Mouse (Mus musculus) retina, postnatal 1 day (tissue): ENCODE data around the gene Uhrf1bp1.
"Not testable (repeated sequence)": the region's sequence is repeated elsewhere in the genome, so short reads cannot be mapped to it uniquely, and the experiment has no call there.

Experiments used
- DNase-seq: peaks from one replicate; pipeline ENCODE4 v3.0.0-alpha.2; 2012

The Uhrf1bp1 gene

DNA sequence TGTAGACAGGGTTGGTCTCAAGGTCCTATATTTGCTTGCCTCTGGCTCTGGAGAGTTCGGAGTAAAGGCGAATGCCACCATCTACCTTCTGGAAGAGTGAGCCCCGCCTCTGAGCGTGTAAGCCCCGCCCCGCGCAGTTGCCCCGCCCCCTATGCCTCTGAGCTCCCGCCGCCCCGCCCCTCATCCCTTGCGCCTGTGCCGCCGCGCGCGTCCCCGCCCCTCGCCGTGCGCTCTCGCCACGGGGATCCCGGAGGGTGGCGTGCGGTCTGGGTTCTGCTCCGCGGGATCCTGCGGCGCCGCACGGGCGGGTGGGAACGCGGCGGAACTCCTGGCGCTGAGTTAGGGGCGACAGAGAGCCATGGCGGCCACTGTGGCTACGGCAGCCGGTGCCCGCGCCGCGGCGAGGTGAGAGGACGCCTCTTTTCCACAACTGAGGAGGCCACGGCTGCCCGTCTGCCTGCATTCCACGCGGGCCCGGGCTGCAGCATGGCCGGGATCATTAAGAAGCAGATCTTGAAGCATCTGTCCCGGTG is at the start of gene Uhrf1bp1:
Gene Uhrf1bp1 (plus strand): TSS at position 177 of the 533 bp plus-strand sequence.
- DNase-seq = peak; percentile 90

DNA sequence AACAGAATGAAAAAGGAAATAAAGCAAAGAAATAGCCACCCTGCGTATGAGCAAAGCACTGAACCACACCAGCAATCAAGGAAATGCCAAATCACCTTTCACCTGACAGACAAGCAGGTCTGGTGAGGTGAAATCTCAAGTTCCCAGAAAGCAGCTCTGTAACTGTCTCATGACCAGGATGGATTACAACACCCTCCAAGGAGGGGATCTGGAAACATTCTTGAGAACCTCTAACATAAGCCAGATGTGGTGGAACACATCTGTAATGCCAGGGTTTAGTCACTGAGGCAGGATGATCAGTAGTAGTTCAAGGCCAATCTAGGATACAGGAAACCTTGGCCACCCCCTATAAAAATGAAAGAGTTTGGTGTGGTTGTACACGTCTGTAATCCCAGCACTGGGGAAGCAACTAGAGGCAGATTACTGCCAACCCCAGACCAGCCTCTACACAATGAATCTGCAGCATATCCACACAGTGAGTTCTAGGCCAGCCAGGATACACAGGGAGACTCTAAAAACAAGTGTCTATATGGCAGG is 48.6 kb upstream of the Uhrf1bp1 start:
- no peak for DNase-seq

- no peak for DNase-seq
Observed at GRCm38 (mm10) chr17:27810569-27811331, 45.5 kb upstream of the Uhrf1bp1 start.

DNA sequence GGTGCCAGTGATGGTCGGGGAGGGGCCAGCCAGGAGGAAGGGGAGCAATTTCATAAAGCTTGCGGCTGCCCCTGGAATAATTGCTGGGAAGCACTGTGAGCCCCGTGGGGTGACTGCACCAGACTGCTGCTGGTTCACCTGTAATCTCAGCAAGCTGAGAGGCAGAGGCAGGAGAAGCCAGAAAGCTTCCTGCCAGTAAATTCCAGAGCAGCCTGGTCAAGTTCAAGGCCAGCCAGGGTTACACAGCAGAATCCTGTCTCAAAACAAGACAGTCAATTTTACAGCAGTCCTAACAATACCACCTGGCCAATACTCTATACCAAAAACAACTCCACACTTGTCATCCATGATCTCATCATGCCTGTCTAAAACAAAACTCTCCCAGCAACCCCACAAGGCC is 44.3 kb upstream of the Uhrf1bp1 start:
- DNase-seq = no peak

DNA sequence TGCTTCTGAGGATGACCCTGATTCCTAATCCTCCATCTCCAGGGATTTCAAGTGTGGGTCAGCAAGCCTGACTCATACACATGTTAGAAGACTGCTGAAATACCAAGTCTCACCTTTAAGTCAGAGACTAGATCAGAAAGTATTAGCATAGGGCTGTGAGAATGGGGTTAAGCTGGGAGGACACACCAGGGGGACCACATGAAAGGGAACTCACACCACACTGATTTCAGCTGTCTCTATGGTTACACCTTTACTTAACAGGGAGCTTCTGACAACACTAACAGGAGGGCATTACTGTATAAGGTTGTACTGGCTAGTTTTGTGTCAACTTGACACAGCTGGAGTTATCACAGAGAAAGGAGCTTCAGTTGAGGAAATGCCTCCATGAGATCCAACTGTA is 41.6 kb upstream of the Uhrf1bp1 start:
- DNase-seq = no peak

DNA sequence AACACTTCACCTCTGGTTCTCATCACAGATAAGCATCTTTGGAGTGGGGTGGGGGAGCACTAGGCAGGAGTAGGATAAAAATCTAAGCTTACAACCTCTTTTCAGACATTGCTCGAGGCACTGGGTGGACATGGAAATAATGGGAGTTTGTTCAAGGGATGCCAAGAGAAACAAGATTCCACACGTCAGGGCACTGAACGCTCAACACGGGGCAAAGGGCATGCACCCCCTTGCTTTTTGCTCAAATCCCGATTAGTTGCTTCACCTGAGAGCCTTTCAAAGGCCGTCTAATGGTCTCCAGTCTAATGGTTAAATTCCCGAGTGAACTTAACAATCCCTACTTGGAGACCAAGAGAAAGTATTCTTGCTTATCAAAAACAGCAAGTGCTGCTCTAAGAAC is 37.2 kb upstream of the Uhrf1bp1 start:
- DNase-seq = no peak

DNA sequence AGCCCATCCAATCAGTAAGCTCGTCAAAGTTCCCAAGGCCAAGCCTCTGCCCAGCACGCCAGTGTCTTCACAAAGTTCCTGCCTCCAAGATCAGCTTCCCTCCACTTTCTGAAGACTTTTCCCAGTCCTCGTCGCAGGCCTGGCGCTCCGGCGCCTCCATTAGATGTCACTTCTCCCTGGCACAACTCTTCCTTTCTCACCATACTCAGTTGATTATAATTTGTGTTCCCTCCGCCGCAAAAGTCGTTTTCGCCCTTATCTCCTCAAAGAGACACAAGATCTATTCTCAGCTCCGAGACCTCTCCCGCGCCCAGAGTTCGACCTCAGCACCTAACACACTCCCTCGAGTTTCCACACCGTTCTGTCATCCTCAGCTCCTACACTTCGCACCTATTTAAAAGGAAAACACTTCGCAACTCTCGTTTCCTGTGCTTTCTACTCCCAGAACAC is 36.7 kb upstream of the Uhrf1bp1 start:
- DNase-seq = peak; percentile 18

- DNase-seq = no peak
Observed at GRCm38 (mm10) chr17:27819971-27820567, 36.2 kb upstream of the Uhrf1bp1 start.

DNA sequence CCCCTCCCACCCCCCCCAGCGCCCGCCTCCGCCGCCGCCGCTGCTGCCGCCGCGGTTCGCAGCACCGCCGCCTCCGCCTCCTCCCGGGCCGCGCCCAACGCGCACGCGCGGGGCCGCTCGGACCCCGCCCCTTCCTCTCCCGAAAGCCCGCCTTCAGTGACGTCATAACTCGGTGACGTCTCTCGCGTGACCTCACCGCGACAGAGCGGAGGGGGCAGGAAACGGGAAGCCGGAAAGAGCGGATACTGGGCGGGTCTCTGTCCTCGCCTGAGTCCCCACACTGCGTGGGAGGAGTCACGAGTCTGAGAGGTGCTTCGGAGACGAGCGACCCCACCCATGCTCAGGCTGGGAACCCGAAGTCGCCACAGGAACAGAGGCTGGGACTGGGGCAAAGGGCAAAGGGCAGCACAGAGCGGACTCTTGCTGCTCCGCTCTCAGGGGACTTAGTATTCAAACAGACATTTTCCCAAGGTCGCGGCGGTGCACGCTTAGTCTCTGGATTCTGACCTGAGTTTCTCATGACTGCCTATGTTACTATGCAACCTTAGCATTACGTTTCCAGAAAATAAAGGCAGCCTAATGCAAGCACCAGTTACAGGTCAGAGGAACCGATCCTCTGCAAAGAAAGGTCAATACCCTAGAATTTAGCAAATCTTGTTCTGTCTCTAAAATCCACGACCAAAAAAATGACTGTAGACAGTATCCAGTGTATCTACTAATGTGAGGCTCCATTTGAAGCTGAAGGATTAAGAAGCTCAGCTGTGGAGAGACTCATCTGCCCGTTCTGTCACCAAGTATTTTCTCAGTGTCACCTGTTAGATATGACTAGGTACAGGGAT is 35.5 kb upstream of the Uhrf1bp1 start, which contains the start of gene D17Wsu92e:
Gene D17Wsu92e (minus strand): TSS at position 81 of the 839 bp plus-strand sequence.
- peak; percentile 99 for DNase-seq

DNA sequence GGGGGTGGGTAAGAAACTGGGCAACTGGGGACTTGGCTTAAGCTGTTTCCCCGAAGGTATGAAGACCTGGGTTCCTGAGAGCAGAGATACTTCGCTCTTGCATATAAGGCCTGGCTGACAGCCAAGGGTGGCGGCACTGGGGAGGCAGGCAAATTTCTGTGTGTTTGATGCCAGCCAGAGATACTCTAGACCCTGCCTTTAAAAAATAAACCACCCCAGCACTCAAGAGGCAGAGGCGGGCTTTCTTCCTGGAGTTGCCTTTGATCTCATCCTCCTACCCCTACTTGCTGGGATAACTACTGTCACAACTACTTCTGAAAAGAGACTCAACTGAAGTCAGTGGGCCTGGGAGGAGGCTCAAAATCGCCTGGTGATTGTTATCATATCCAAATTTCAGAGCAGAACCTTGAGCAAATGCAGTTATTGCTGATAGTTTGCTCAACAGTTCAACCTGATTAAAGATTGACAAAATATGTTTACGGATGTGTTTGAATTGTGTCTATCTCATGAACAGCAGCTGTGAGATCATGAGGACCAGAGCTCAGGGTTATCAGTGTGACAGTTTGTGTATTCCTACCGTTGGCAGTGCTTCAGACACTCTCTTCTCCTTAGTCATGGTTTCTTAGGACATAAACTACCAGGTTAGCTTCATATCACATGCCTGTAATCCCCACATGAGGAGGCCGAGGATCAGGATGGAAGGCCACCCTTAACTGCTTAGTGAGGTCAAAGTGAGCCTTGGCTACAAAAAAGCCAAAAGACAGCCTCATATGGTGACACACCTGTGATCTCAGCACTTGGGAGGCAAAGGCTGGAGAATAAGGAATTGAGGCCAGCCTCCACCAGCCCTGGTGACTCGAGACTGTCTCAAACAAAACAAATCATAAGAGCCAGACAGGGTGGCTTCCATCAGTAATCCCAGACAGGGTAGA is 34.6 kb upstream of the Uhrf1bp1 start:
- DNase-seq = no peak

GRCm38 (mm10) chr17:27823142-27823905 is 32.9 kb upstream of the Uhrf1bp1 start:
- no peak for DNase-seq

GRCm38 (mm10) chr17:27824941-27825340 is 31.3 kb upstream of the Uhrf1bp1 start:
- DNase-seq = no peak

DNA sequence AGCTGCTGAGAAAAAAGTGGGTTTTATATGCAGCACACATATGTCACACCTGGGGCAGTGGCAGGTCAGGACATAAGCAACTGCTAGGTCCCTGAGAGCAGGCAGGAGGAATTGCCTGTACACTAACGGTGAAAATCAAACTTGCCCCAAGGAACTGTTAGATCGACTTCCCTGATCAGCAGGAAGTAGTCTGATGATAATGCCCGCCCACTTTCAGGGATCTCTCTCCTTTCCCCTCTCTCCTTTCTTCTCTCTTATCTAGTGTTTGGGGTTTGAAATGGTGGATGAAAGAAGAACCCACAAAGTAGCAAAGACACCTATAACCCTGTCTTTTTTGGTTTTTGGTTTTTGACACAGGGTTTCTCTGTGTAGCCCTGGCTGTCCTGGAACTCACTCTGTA is 30.7 kb upstream of the Uhrf1bp1 start:
- DNase-seq = no peak

- DNase-seq = peak; percentile 68
Observed at GRCm38 (mm10) chr17:27825984-27826905, 30.0 kb upstream of the Uhrf1bp1 start.

DNA sequence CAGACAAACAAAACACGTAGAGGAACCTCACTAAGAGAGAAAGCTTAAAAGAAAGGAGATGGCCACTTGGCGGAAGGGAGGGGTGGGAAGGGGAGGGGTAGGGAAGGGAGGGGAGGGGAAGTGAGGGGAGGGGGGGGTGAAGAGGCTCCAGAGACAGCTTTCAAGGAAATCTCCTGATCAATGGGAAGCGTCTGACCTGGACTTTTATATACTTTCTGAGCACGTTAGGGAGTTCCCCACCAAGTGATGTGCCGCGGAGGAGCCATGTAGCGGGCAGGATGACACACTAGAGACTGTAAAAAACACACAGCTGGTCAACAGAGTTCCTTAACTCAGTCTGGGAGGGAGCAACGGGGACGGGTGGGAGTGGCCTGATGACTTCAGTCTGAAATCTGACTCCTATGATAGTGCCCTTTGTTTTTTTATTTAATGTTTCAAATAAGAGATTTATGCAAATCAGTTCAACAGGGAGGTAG is 29.3 kb upstream of the Uhrf1bp1 start:
- peak; percentile 24 for DNase-seq

GRCm38 (mm10) chr17:27827511-27827910 is 28.7 kb upstream of the Uhrf1bp1 start:
- DNase-seq = no peak

- DNase-seq = no peak
Observed at GRCm38 (mm10) chr17:27830411-27830810, 25.8 kb upstream of the Uhrf1bp1 start.

- not testable (repeated sequence) for DNase-seq
Observed at GRCm38 (mm10) chr17:27837850-27838249, 18.4 kb upstream of the Uhrf1bp1 start, which contains the start of gene Snrpc. Gene Snrpc (plus strand): TSS chr17:27838150.

GRCm38 (mm10) chr17:27839469-27840252 is 16.6 kb upstream of the Uhrf1bp1 start:
- DNase-seq = peak; percentile 98
